Mouse (Mus musculus) E14TG2a.4 (cell line): ENCODE data around the gene Arhgap23.

Experiments used
- CTCF ChIP-seq: conservative IDR thresholded peaks from 2 replicates; pipeline ENCODE4 v1.5.1; 2014; ENCODE audit warnings: low read length
- NANOG ChIP-seq: IDR thresholded peaks from 2 replicates; pipeline ENCODE4 v1.6.1; 2014; ENCODE audit warnings: borderline replicate concordance, low read length, mixed read lengths
- POU5F1 ChIP-seq: IDR thresholded peaks from 2 replicates; pipeline ENCODE4 v1.6.1; 2014; ENCODE audit warnings: low read length, borderline replicate concordance

- TF ChIP-seq CTCF (no peak), NANOG (no peak), POU5F1 (no peak)
These were observed 105.2 kb downstream of the Arhgap23 start for GRCm38 (mm10) chr11:97520541-97520940.
